Mouse (Mus musculus) layer of hippocampus, adult 9-10 months (tissue): ENCODE measurements around the gene Fam71d.

Experiments
- DNase-seq: peaks from one replicate; pipeline ENCODE4 v3.0.0; 2022; ENCODE audit warnings: low spot score

Gene Fam71d

GRCm38 (mm10) chr12:78691325-78691724 is at the start of gene Fam71d:
Gene Fam71d (plus strand): TSS chr12:78691535.
- DNase-seq: no peak

DNA sequence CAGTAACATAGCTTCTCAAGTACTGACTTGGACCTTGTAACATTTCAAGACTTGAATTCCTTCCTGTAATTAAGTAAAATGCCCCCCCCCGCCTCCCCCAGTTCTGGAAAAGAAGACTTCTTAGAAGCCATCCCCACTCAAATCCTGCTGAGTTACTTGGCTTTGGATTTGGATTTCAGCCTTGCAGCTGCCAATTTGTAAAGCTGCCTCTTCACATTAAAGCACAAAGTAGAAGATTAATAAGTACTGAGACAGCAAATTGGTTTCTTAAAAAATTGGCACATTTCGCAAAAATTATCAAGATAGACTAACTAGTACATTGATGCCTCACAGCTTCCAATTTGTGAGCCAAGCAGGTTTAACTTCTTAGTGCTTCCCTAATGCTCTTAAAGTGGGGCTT is 47.6 kb upstream of the Fam71d start:
- DNase-seq: no peak

DNA sequence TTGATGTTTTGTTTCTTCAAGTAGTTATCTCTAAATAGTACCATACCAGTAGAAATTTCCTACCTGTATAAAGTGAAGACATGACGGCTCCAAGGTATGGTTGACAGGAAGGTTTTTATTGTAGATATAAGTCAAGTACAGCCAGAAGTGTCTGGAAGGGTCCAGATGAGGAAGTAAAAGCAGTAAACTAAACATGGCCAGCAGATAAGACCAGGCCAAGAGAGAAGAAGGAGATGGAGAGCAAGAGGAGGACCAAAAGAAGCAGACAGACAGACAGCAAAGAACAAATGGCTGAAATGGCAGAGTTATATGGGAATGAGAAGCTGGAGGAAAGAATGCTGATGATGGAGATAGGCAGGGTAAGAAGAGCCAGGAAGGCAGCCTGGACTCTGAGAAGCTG is 46.1 kb upstream of the Fam71d start:
- no peak for DNase-seq

DNA sequence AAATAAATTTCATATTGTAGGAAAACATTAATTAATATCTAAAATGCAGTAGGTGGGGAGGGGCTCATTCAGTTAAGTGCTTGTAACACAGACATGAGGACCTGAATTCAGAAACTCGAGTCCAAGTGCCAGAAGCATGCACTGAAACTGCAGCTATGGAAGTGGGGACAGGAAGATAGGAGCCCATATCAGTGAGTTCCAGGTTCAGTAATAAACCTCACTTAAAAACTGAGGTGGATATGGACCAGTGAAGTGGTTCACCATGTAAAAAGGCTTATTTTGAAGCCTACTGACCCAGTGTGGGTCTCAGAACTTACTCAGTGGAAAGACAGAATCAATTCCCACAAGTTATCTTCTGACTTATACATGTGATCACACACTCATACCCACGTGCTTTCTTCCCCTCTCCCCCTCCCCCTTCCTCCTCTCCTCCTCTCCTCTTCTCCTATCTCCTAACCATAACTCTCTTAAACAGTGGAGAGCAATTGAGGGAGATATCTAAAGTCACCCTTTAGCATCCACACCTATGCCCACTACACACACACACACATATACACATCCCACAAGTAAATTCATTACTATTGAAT is 31.5 kb upstream of the Fam71d start:
- DNase-seq: no peak

GRCm38 (mm10) chr12:78678101-78678806 is 13.1 kb upstream of the Fam71d start:
- no peak for DNase-seq

GRCm38 (mm10) chr12:78678807-78679189 is 12.5 kb upstream of the Fam71d start:
- DNase-seq: no peak

DNA sequence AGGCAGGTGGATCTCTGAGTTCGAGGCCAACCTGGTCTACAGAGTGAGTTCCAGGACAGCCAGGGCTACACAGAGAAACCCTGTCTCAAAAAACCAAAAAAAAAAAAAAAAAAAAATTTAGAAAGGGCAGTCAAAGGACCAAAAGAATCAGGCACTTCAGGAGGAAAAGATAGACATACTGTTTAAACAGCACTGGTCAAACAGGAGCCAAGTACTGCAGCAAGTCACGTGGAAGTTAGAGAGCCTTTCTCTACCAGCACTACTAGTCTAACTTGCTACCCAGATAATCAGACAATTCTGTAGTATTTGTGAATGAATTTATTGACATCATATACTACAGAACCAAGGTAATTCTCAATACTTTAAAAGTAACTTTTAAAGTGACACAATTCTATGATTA is 10.3 kb upstream of the Fam71d start:
- DNase-seq: no peak

- no peak for DNase-seq
Measured at GRCm38 (mm10) chr12:78682279-78682678, 9.1 kb upstream of the Fam71d start.

GRCm38 (mm10) chr12:78685669-78686215 is 5.6 kb upstream of the Fam71d start:
- DNase-seq: no peak

DNA sequence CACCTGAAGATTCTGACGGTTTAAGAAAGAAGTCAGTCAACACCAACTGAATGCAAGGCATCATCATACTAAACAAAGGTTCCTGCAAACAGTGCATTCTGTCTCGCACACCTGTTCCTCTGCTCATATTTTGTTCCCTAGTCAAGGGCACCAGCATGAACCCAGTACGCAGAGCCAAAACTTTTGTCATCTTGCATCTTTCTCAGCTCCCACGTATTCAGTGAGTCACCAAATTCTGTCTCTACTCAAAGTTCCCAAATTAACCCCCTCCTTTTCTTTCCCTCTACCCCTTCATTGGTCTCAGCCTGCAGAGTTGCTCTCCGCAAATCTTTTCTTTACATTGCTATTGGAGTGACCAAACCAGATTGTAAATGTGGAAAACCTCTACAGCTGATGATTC is 2.5 kb upstream of the Fam71d start:
- DNase-seq: no peak

GRCm38 (mm10) chr12:78693281-78693680 is 1.9 kb downstream of the Fam71d start:
- no peak for DNase-seq

DNA sequence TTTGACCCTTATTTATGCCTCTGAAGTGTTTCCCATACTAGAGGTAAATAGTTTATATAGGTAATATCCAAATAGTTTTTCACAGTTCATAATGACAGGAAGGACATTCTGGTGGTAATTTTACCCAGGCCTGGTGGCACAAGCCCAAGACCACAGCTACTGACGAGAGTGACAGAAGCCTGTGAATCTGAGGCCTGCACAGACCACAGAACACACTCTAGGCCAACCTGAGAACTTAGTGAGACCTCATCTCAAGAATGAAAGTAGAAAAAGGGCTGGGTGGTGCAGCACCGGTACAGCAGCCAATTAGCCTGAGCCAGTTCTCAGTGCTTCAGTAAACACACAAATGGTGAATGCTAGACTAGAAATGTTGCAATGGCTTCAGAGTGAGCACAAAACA is 26.4 kb downstream of the Fam71d start:
- DNase-seq: no peak

DNA sequence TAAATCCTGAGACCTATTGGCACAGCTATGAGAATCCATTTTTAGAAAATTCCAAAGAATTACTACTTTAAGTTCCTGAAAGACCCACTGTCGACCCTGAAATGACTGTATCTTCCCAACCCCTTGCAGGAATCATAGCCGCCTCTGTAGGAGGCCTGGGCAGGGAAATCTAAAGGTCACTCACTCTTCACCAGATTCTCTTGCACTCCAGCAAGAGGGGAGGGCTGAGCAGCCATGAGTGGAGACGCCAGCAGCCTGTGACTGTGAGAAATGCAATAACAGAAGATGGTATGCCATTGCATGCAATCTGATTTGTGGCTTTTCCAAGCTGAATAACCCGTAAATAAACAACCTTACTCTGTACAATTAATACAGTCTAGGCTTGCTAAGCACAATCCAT is 36.4 kb downstream of the Fam71d start:
- no peak for DNase-seq

GRCm38 (mm10) chr12:78739633-78740032 is 48.3 kb downstream of the Fam71d start:
- DNase-seq: no peak

GRCm38 (mm10) chr12:78740289-78740688 is 49.0 kb downstream of the Fam71d start:
- DNase-seq: no peak

DNA sequence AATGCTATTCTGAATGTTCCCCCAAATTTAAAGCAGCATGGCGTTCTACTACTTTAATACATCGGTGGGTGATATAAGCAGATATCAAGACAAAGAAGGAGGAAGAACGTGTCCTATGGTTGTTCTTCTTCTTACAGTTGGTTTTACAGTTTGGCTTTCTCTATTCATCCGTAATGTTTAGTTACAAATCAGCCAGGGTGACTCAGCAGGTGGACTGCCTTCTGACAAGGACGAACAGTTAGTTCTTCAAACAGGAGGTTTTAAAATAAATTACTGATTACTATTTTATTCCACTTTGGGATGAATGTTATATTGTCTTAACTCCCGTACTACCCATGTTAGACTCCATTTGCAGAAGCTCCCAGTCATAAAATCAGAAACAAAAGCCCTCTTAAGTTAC is 54.9 kb downstream of the Fam71d start:
- no peak for DNase-seq

DNA sequence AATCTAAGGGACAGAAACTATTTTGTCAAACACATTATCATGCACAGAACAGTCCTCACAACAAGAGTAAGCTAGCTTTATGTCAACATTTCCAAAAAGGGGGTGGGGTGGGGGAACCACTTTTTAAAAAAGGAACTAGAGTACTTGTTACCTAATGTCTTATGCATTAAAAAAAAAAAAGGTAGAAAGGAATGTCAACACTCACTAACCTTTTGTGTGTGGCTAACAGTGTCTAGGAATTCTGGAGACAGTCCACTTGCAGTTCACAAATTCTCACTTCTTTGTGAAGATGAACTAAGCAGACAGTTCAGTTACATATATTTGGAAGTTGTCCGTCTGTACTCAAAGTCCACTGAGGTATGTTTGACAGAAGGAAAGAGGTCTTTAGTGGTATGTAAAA is 56.1 kb downstream of the Fam71d start:
- no peak for DNase-seq

- no peak for DNase-seq
Measured at GRCm38 (mm10) chr12:78748113-78748512, 56.8 kb downstream of the Fam71d start.

DNA sequence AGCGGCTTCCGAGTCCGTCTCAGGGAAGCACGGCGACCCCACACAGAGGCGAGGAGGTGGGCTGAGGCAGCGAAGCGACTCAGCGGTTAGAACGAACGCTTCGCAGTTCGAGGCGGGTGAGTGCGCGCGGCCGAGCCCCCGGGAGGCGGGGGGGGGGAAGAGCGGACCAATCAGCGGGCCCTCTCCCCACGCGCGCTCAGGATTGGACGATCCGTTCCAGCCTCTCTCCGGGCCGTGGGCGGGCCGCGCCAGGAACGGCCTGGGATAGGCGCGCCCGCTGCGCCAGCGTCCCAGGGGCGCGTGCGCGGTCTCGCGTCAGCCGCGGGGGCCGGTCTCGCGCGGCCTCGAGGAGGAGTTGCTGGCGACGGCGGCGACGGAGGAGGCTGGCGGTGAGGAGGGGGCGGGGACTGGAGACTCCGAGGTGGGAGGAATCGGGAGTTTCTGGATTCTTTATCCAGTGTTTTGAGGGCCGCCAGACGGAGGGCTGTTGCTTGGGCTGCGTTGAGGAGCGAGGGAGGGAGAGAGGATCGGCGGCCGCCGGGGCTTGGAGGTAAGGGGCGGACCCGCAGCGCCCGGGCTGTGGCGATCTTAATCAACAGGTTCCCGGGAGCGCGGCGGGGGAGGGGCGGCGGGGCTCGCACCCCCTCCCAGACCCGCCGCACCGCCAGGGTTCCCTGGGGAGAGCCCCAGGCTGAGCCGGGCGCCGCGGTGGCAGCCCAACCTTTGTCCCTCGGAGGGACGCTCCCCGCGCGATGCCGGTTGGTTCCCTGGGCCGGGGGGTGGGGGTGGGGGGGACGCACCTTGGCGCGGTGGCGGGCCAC is 57.4 kb downstream of the Fam71d start, which contains the start of gene Mpp5:
Gene Mpp5 (plus strand): TSS at position 351 of the 821 bp plus-strand sequence.
- peak; percentile 78 for DNase-seq

DNA sequence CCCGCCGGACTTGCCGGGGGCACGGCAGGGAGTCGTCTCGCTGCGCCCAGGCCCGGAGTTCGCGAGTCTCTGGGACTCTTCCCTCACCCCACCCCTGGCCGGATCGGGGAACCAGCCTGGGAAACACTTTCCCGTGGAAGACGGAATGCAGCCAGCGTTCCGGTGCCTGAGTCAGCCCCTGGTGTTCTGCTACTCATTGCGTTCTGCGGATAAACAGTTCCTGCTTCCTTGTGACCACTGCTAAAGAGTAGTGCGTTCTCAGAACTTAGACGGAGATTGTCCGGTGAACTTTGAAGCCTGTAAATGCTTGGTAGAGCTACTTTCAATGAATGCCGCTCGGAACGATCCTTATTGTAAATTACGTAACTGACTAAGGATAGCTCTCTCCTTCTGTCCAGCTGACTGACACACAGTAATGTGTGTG is 58.1 kb downstream of the Fam71d start:
- DNase-seq: peak; percentile 11

GRCm38 (mm10) chr12:78761979-78762378 is 70.6 kb downstream of the Fam71d start:
- no peak for DNase-seq

DNA sequence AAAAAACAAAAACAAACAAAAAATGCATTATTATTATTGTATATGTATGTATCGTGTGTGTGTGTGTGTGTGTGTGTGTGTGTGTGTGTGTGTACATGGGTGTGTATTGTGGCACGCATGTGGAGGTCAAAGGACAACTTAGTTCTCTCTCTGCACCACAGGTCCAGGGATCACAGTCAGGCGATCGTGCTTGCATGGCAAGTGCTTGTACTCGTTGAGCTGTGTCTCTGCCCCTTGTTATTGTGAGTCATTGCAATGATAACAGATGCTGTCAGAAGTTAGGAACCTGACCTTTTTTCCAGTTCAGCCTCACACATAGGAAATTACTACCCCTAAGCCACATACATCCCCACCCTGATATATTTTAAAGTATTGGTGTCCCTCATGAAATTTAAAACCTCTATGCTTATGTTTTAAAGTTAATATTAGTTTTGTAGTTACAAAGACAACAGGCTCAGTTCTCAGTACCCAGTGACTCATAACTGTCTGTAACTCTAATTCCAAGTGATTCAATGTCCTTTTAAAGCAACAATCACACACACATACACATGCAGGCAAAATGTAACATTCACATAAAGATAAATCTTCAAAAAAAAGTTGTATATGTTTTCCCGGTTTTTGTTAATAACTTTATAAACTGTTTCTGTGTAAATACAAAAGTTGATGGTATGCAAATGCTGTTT is 77.8 kb downstream of the Fam71d start:
- no peak for DNase-seq
